Mouse (Mus musculus): ENCODE measurements around the gene Dgkb. TPM values are rescaled to one million over a fixed set of nuclear protein-coding genes. Genes with fewer than 3 reads are reported as not detected.

Dgkb gene
- total RNA-seq (2012; rRNA removed) (not detected in 2 replicates), total RNA-seq (2014; rRNA removed) (not detected in 2 replicates), polyA plus RNA-seq (2012; ENCODE audit: insufficient read length, low read depth) (not detected in 2 replicates)

DNA sequence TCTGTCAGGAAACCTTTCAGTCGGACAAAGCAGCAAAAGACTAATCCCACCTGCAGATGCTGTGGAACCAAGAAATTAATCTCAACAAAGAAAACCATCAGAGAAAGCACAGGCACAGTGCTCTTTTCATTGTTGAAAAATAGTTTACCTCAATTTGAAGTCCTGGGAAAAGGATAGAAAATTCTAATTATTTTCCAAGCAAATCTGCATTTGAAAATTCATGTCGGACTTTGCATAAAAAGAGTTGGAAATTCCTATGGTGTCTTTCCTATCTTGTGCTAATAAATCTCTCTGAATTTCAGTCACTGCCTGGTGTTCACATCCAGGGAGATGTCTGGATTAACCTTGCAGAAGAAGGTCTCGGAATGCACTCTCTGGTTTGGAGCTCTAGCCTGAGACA is at the start of gene Dgkb:
Gene Dgkb (plus strand): TSS at position 301 of the 400 bp plus-strand sequence.
- Histone ChIP-seq H3K4me3 (replicated peaks in 1 of 3; ENCODE audit: low read depth in 2 of 3, low read length in 2 of 3, poor library complexity in 1 of 3) (no peak within 1 kb of the TSS), H3K9ac (ENCODE audit: insufficient read depth, low read depth) (no peak within 1 kb of the TSS), H3K27ac (ENCODE audit: insufficient read depth, low read depth) (no peak within 1 kb of the TSS), H3K9me3 (replicated peaks; ENCODE audit: low read length) (no peaks in the 10 kb centered on the region), H3K4me2 (ENCODE audit: insufficient read depth, low read depth, poor library complexity, severe bottlenecking) (no peak within 1 kb of the TSS), H3K4me1 (ENCODE audit: control insufficient read depth in 1 of 2, insufficient read depth in 2 of 2) (no peaks in the 10 kb centered on the region), H3K79me2 (replicated peaks; ENCODE audit: control insufficient read depth, extremely low read depth, insufficient read depth, poor library complexity, severe bottlenecking) (no peaks in the 10 kb centered on the region), H3K27me3 (replicated peaks) (no peaks in the 10 kb centered on the region), H3K36me3 (replicated peaks in 1 of 2; ENCODE audit: control insufficient read depth in 1 of 2, insufficient read depth in 1 of 2, low read length in 1 of 2) (no peaks in the 10 kb centered on the region)
- dilution Hi-C loops (cut with MboI; ENCODE audit: extremely low pct_ligation_motif_present, extremely low pct_unique_long_range_greater_than_20kb, low sequenced_read_pairs) (no loop called here), in situ Hi-C loops (cut with MboI; ENCODE audit: low pct_ligation_motif_present, low pct_unique_long_range_greater_than_20kb, low sequenced_read_pairs) (no loop called here)
- DNase-seq (ENCODE audit: extremely low read depth) = no peak
- TF ChIP-seq POLR2AphosphoS2 (IDR thresholded peaks at IDR 0.05; ENCODE audit: low read depth, low read length) (no peak), PAX5 (IDR thresholded peaks at IDR 0.05; ENCODE audit: low read length) (no peak), NELFE (IDR thresholded peaks at IDR 0.05; ENCODE audit: low read depth, low read length) (no peak), CHD2 (IDR thresholded peaks at IDR 0.05; ENCODE audit: low read length) (no peak), UBTF (IDR thresholded peaks at IDR 0.05; ENCODE audit: low read depth, low read length) (no peak), TCF12 (IDR thresholded peaks at IDR 0.05; ENCODE audit: low read depth, low read length) (no peak), CHD1 (IDR thresholded peaks at IDR 0.05; ENCODE audit: low read depth, low read length) (no peak), NRF1 (IDR thresholded peaks at IDR 0.05; ENCODE audit: low read depth, low read length) (no peak), ZNF384 (IDR thresholded peaks at IDR 0.05; ENCODE audit: low read depth, low read length) (no peak), MYC (IDR thresholded peaks at IDR 0.05; ENCODE audit: low read depth, low read length) (no peak), USF1 (IDR thresholded peaks at IDR 0.05; ENCODE audit: low read depth, low read length) (no peak), MEF2A (IDR thresholded peaks at IDR 0.05; ENCODE audit: borderline replicate concordance, low read depth, low read length) (no peak), POLR2A (IDR thresholded peaks at IDR 0.05; ENCODE audit: low read depth, low read length) (no peak), HCFC1 (IDR thresholded peaks at IDR 0.05; ENCODE audit: low read depth, low read length) (no peak), EP300 (IDR thresholded peaks at IDR 0.05; ENCODE audit: low read length) (no peak), CTCF (conservative IDR thresholded peaks at IDR 0.05 in 1 of 2, IDR thresholded peaks at IDR 0.05 in 1 of 2; ENCODE audit: low read depth in 2 of 2, low read length in 2 of 2) (no peak), MAFK (IDR thresholded peaks at IDR 0.05; ENCODE audit: insufficient replicate concordance, low read length) (no peak), JUN (IDR thresholded peaks at IDR 0.05; ENCODE audit: insufficient read depth, low read depth, low read length) (no peak), KAT2A (IDR thresholded peaks at IDR 0.05; ENCODE audit: insufficient replicate concordance, low read length) (no peak), SIN3A (IDR thresholded peaks at IDR 0.05; ENCODE audit: low read length) (no peak)

DNA sequence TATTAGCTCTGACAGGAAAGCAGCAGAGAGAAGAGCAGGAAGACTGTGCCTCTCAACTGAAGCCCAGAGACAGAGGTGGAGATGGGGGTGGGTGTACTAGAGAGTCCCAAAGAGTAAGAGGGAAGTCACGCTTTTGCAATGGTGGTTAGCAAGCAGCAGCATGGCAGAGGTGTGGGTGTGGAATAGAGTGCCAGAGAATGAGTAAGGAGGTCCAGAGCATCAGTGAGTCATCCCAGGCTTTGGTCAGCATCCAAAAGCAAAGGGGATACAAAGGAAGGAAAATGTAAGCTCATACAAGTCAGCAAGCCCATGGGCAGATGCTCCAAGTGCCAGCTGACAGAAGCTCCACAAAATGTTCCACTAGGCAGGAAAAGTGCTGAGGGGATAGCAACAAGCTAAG is 47.7 kb upstream of the Dgkb start:
- DNase-seq (ENCODE audit: extremely low read depth) = no peak
- H3K4me3 ChIP-seq (replicated peaks in 1 of 3; ENCODE audit: low read depth in 2 of 3, low read length in 2 of 3, poor library complexity in 1 of 3) = no peak overlapping the region

More for the DNA sequence above, 47.7 kb upstream of the Dgkb start:
- TF ChIP-seq USF1 (IDR thresholded peaks at IDR 0.05; ENCODE audit: low read depth, low read length) (no peak), TBP (conservative IDR thresholded peaks at IDR 0.05; ENCODE audit: low read depth, low read length) (no peak), CTCF (conservative IDR thresholded peaks at IDR 0.05 in 1 of 2, IDR thresholded peaks at IDR 0.05 in 1 of 2; ENCODE audit: low read depth in 2 of 2, low read length in 2 of 2) (no peak), IRF4 (IDR thresholded peaks at IDR 0.05; ENCODE audit: low read depth, low read length) (no peak), SMC3 (IDR thresholded peaks at IDR 0.05; ENCODE audit: low read depth, low read length) (no peak), KAT2A (IDR thresholded peaks at IDR 0.05; ENCODE audit: insufficient replicate concordance, low read length) (no peak), ZKSCAN1 (IDR thresholded peaks at IDR 0.05; ENCODE audit: borderline replicate concordance, low read depth, low read length) (no peak), MAX (IDR thresholded peaks at IDR 0.05; ENCODE audit: low read length) (no peak), CHD1 (IDR thresholded peaks at IDR 0.05; ENCODE audit: low read depth, low read length) (no peak), NRF1 (IDR thresholded peaks at IDR 0.05; ENCODE audit: low read depth, low read length) (no peak), USF2 (conservative IDR thresholded peaks at IDR 0.05; ENCODE audit: low read depth, low read length) (no peak), E2F4 (IDR thresholded peaks at IDR 0.05; ENCODE audit: insufficient replicate concordance, low read depth, low read length) (no peak), ELF1 (IDR thresholded peaks at IDR 0.05; ENCODE audit: low read depth, low read length) (no peak), NELFE (IDR thresholded peaks at IDR 0.05; ENCODE audit: low read depth, low read length) (no peak)
- H3K4me1 ChIP-seq (ENCODE audit: control insufficient read depth in 1 of 2, insufficient read depth in 2 of 2) = peaks cover 0 to 18% of the 10 kb centered on the region in 2 experiments; a peak in 2 of 4 replicates
- H3K27ac ChIP-seq (ENCODE audit: insufficient read depth, low read depth) = no peak overlapping the region
- dilution Hi-C loops (cut with MboI; ENCODE audit: extremely low pct_ligation_motif_present, extremely low pct_unique_long_range_greater_than_20kb, low sequenced_read_pairs) = no loop called here
- H3K4me2 ChIP-seq (ENCODE audit: insufficient read depth, low read depth, poor library complexity, severe bottlenecking) = no peak overlapping the region
- H3K36me3 ChIP-seq (replicated peaks in 1 of 2; ENCODE audit: control insufficient read depth in 1 of 2, insufficient read depth in 1 of 2, low read length in 1 of 2) = no peaks in the 10 kb centered on the region
- H3K27me3 ChIP-seq (replicated peaks) = no peaks in the 10 kb centered on the region
- H3K9ac ChIP-seq (ENCODE audit: insufficient read depth, low read depth) = no peak overlapping the region
- in situ Hi-C loops (cut with MboI; ENCODE audit: low pct_ligation_motif_present, low pct_unique_long_range_greater_than_20kb, low sequenced_read_pairs) = loop anchor here (25.0 kb wide), 1 partner anchor 342 kb away; no protein-coding TSS in a partner anchor
- no peaks in the 10 kb centered on the region for H3K9me3 ChIP-seq (replicated peaks; ENCODE audit: low read length)
- H3K79me2 ChIP-seq (replicated peaks; ENCODE audit: control insufficient read depth, extremely low read depth, insufficient read depth, poor library complexity, severe bottlenecking) = no peaks in the 10 kb centered on the region
